Mouse (Mus musculus) stomach, embryonic 14.5 days (tissue): Measurements from ENCODE around the gene Ahnak. TPM values are rescaled to one million over a fixed set of nuclear protein-coding genes. Genes with fewer than 3 reads are reported as not detected.
A peak's percentile ranks its signal among the peaks of the same experiment; 100 is the strongest.

Experiments used
- ATAC-seq: fragments of 200-750 bp; cut with Nextera tagmentation; 2 replicates; pipeline ENCODE4 v1.8.0; 2017; ENCODE audit warnings: low read depth, moderate TSS enrichment; ENCODE audit not compliant: insufficient number of reproducible peaks, insufficient read depth, low FRiP score
- H3K27ac ChIP-seq: fragments of 300-500 bp; sonication (generic); 2 replicates; pipeline ENCODE4 v1.5.1; 2014; ENCODE audit warnings: mild to moderate bottlenecking, low read length, moderate library complexity, mixed read lengths
- H3K27me3 ChIP-seq: fragments of 300-500 bp; sonication (generic); 2 replicates; pipeline ENCODE4 v1.6.1; 2014; ENCODE audit warnings: low read length, control low read depth, mixed read lengths; ENCODE audit not compliant: control insufficient read depth, insufficient read depth
- H3K36me3 ChIP-seq: fragments of 300-500 bp; sonication (generic); 2 replicates; pipeline ENCODE4 v1.6.1; 2014; ENCODE audit warnings: mild to moderate bottlenecking, control low read depth, low read length, moderate library complexity, mixed read lengths; ENCODE audit not compliant: control insufficient read depth, insufficient read depth
- H3K4me1 ChIP-seq: fragments of 300-500 bp; sonication (generic); 2 replicates; pipeline ENCODE4 v1.6.1; 2014; ENCODE audit warnings: low read length, control low read depth, mixed read lengths; ENCODE audit not compliant: control insufficient read depth, insufficient read depth
- H3K4me2 ChIP-seq: fragments of 300-500 bp; sonication (generic); replicated peaks from 2 replicates; pipeline ENCODE4 v1.6.1; 2014; ENCODE audit warnings: low read depth, low read length, control low read depth
- H3K4me3 ChIP-seq: fragments of 300-500 bp; sonication (generic); 2 replicates; pipeline ENCODE4 v1.5.1; 2014; ENCODE audit warnings: low read depth, low read length, control low read depth
- H3K9ac ChIP-seq: fragments of 300-500 bp; sonication (generic); replicated peaks from 2 replicates; pipeline ENCODE4 v1.6.1; 2014; ENCODE audit warnings: low read depth, mild to moderate bottlenecking, control low read depth, low read length, moderate library complexity, mixed read lengths
- H3K9me3 ChIP-seq: fragments of 300-500 bp; sonication (generic); 2 replicates; pipeline ENCODE4 v1.6.1; 2016; ENCODE audit warnings: low read depth, low read length, control low read depth; ENCODE audit not compliant: control insufficient read depth
- WGBS: fragments of 180-500 bp; shearing (Covaris S2); extraction: QIAGEN DNeasy Blood & Tissue Kit; methylation state at CpG from one replicate; pipeline ENCODE4 v1.1.7; 2014; 5-methylcytosine and 5-hydroxymethylcytosine counted together
- polyA plus RNA-seq: library from polyadenylated mRNA; unstranded; fragments of >200 nt; fragmentation: Nextera tagmentation; extraction: Ambion mirVana; gene quantifications from 2 replicates; pipeline ENCODE4 v1.2.1, GENCODE M21; 2014

The Ahnak gene
- 33.4 and 40.6 TPM in 2 replicates for polyA plus RNA-seq

DNA sequence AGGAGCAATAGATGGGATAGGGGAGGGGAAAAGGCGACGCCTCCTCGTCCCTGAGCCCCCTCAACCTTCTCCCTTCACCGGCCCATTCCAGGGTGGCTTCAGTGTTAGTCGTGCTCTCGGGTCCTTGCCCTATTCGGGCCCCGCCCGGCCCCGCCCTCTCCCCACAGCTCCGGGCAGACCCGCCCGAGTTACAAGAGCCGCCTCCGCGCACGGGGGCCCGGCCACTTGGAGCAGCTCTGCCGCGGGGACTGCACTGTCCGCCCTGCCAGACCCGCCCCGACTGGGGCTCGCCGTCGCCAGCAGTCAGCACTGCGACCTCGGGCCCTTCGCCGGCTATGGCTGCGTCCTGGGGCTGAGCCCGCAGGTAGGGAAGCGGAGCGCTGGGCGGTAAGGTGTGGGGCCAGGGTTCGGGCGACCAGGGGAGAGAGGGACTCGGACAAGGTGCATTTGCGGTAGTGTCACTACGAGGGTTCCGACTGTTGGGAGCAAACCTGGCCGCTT, at the start of gene Ahnak:
Ahnak (plus strand) TSS at position 219 of the 501 bp plus-strand sequence.
- under 1% methylated on average over 39 of the region's 42 CpGs for WGBS
- Histone ChIP-seq H3K27me3 (no peaks in the 10 kb centered on the region), H3K27ac (peak within 1 kb of the TSS; percentile 97), H3K36me3 (no peaks in the 10 kb centered on the region), H3K4me1 (peaks cover 58% of the 10 kb centered on the region), H3K9ac (peak within 1 kb of the TSS; percentile 81), H3K9me3 (no peaks in the 10 kb centered on the region), H3K4me2 (peak within 1 kb of the TSS; percentile 68), H3K4me3 (peak within 1 kb of the TSS; percentile 85)
- ATAC-seq, result peak; percentile 57

DNA sequence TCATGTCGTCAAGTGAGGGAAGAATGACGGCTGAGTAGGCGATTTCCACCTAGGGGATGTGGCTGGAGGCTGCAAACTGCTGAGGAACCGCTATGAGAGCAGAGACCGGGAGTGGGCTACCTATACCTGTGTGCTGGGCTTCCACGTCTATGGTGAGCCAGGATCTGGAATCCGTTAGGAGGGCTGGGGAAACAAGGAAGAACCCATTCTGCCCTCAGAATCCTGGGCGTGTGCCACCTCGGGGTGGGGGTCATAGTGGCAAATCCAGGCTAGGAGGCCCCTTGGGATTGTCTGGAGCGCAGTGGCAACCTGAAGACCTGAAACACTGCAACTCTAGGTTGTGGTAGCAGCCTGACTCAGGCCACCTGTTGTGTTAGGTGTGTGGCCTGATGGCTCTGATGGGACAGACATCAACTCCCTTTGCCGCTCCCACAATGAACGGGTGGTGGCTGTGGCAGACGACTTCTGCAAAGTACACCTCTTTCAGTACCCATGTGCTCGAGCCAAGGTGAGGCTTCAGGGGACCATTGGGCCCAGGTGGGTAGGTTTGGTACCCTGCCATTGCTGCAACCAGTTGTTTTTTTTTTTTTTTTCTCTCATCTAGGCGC, 48.5 kb upstream of the Ahnak start:
- peaks cover 39% of the 10 kb centered on the region for H3K36me3 ChIP-seq
- H3K4me1 ChIP-seq, result peaks cover 24% of the 10 kb centered on the region
- no peaks in the 10 kb centered on the region for H3K27me3 ChIP-seq
- ATAC-seq, result no peak
- H3K9ac ChIP-seq, result peak overlapping the region; percentile 98; the same call in 1 of the 2 replicates
- H3K4me3 ChIP-seq, result 0 out of 2 replicates have a peak overlapping the region, but pooled peaks have one; percentile 98
- no peaks in the 10 kb centered on the region for H3K9me3 ChIP-seq
- 80% methylated on average over 15 of the region's 15 CpGs for WGBS
- H3K27ac ChIP-seq, result peak overlapping the region; percentile 17; the same call in 1 of the 2 replicates
- H3K4me2 ChIP-seq, result peak overlapping the region; percentile 64

DNA sequence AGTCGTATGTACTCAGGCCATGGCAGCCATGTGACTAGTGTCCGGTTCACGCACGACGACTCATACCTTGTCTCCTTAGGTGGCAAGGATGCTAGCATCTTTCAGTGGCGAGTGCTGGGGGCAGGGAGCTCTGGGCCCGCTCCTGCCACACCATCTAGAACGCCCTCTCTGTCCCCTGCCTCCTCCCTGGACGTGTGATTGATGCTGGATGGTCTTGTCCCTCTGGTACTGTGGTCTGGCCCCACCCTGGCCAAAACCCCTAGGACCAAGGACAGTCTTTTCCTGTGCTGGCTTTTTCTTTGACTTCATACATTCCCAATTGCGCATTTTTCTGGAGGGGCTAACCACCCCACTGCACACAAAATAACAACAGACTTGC, 48.0 kb upstream of the Ahnak start:
- no peaks in the 10 kb centered on the region for H3K27me3 ChIP-seq
- peak overlapping the region; percentile 98 for H3K9ac ChIP-seq
- H3K4me1 ChIP-seq, result peaks cover 24% of the 10 kb centered on the region
- 32% methylated on average over 10 of the region's 10 CpGs for WGBS
- peak overlapping the region; percentile 17; the same call in 1 of the 2 replicates for H3K27ac ChIP-seq
- peak overlapping the region; percentile 64 for H3K4me2 ChIP-seq
- ATAC-seq, result peak; percentile 10; the same call in 1 of the 2 replicates
- peaks cover 40% of the 10 kb centered on the region for H3K36me3 ChIP-seq
- H3K9me3 ChIP-seq, result no peaks in the 10 kb centered on the region
- peak overlapping the region; percentile 98 for H3K4me3 ChIP-seq

DNA sequence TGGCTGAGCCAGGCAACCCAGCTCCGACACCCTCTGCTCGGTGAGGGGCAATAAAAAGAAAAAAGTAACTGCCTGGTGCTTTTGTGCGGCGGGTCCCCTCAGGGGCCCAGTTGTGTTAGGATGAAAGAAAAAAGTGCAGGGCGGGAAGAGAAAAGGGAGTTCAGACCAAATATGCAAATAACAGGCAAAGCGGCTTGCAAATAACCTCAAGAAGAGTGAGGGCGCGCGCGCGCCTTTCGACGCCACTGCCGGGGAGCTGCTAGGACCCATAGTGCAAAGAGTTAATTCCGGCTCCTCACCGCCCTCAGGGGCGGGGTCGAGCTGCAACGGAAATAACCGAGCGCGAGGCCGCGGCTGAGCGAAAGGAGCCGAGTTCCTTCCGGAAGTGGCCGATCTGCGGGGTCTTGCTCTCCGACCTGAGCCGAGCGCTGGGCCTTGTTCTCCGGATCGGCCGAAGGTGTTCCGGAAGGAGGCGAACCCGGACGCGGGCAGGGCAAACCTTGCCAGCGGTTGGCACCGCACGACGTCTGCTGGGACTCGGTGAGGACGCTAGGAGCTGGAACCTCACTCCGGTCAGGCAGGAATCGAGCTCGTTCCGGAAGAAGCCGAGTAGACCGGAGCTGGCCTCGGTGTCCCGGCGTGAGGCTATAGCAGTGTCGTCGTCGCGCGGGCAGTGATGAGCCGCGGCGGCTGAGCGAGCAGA, 47.4 kb upstream of the Ahnak start, which contains the start of gene Mta2:
Mta2 (plus strand) TSS at position 361 of the 703 bp plus-strand sequence.
- Histone ChIP-seq H3K4me1 (peaks cover 24% of the 10 kb centered on the region), H3K27ac (peak within 1 kb of the TSS; percentile 99), H3K4me3 (peak within 1 kb of the TSS; percentile 98), H3K4me2 (peak within 1 kb of the TSS; percentile 64), H3K9ac (peak within 1 kb of the TSS; percentile 98), H3K9me3 (no peaks in the 10 kb centered on the region), H3K27me3 (no peaks in the 10 kb centered on the region), H3K36me3 (peaks cover 45% of the 10 kb centered on the region)
- ATAC-seq, result peak; percentile 92
- under 1% methylated on average over 62 of the region's 64 CpGs for WGBS

DNA sequence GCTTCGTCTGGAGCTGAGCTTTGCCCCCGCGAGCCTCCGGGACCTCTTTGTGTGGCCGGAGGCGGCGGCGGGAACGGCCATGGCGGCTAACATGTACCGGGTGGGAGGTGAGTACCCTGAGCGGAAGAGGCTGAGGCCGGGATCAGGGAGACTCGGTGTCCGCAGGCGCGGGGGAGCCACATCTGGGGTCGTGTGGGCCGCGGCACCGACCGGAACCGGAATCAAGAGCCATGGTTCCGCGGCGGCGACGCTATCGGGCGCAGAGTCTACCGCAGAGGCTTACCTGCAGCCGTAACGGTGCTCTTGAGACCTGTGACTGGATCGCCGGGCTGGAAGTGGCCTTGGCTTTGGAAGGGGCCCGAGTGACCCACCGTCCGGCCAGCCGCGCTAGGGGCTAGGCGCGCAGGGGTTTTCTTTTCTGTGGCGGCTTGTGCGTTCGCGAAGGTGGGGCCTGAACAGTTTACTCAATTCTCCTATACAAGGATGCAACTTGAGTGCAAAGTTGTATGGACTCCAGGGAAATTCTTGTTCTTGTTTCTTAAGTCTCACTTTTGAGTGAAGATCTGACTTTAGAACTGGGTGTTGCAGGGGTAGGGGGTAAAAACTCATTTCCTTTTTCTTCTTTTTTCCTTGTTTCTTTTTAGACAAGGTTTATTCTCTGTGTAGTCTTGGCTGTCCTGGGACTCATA, 46.7 kb upstream of the Ahnak start:
- H3K4me1 ChIP-seq, result peaks cover 24% of the 10 kb centered on the region
- peak overlapping the region; percentile 64 for H3K4me2 ChIP-seq
- peak overlapping the region; percentile 99 for H3K27ac ChIP-seq
- ATAC-seq, result peak; percentile 47
- H3K9ac ChIP-seq, result peak overlapping the region; percentile 98
- WGBS, result under 1% methylated on average over 46 of the region's 46 CpGs
- peaks cover 44% of the 10 kb centered on the region for H3K36me3 ChIP-seq
- H3K4me3 ChIP-seq, result peak overlapping the region; percentile 98
- no peaks in the 10 kb centered on the region for H3K9me3 ChIP-seq
- no peaks in the 10 kb centered on the region for H3K27me3 ChIP-seq

DNA sequence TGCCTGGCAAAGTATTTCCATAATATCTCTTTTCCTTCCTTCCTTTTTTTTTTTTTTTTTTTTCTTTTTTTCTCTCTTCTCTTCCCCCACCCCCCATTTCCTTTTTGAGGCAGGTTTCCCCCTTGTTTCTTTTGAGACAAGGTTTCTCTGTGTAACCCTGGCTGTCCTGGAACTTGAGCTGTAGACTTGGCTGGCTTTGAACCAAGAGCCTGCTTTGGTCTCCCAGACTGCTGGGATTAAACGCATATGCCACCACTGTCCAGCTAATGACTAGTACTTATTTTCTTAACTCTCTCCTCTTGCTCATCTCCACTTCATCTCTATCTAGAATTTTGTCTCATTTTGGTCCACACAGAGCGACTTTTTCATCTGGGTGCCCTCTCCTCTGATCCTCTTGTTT, 46.0 kb upstream of the Ahnak start:
- H3K4me1 ChIP-seq, result peaks cover 24% of the 10 kb centered on the region
- peaks cover 46% of the 10 kb centered on the region for H3K36me3 ChIP-seq
- H3K9ac ChIP-seq, result peak overlapping the region; percentile 98
- H3K4me2 ChIP-seq, result peak overlapping the region; percentile 64
- peak overlapping the region; percentile 99 for H3K27ac ChIP-seq
- H3K4me3 ChIP-seq, result peak overlapping the region; percentile 98
- no peaks in the 10 kb centered on the region for H3K27me3 ChIP-seq
- 66% methylated on average over 2 of the region's 2 CpGs for WGBS
- ATAC-seq, result no peak
- H3K9me3 ChIP-seq, result no peaks in the 10 kb centered on the region

DNA sequence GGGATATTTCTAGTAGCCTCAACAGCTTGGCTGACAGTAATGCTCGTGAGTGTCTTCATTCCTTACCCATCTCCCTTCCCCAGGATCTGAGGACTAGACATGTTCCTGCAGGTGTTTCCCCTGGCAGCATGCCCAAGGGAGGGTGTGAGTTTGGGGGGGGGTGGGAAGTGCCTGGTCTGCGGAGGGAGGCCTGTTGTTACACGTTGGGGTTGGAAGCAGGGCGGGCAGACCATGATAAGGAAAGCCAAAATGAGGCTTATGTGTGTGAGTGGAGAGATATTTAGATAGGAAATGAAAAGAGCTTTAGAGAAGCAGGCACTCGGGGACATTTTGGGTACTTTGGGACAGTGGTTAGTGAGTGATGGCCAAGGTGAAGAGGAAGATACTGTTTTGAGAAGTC, 45.0 kb upstream of the Ahnak start:
- Histone ChIP-seq H3K4me3 (peak overlapping the region; percentile 17; the same call in 1 of the 2 replicates), H3K4me2 (peak overlapping the region; percentile 64), H3K9ac (no peak overlapping the region), H3K27ac (peak overlapping the region; percentile 29; the same call in 1 of the 2 replicates), H3K9me3 (no peaks in the 10 kb centered on the region), H3K4me1 (peaks cover 24% of the 10 kb centered on the region), H3K27me3 (no peaks in the 10 kb centered on the region), H3K36me3 (peaks cover 50% of the 10 kb centered on the region)
- ATAC-seq, result no peak
- 37% methylated on average over 5 of the region's 5 CpGs for WGBS

DNA sequence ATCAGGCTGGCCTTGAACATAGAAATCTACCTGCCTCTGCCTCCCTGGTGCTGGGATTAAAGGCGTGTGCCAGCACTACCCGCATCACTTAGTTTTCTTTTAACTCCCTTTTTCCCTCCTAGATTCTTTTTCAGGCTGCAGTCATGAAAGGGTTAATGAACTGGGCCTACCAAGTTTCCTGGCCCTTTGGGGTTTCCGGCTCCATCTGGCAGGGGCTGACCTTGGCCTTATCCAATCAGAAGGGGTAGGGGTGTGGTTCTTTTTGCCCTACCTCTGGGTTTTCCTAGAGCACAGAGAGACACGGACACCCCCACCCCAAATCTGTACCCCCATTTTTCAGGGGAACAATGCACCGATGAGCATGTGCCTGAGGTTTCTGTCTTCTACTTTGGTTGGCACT, 44.3 kb upstream of the Ahnak start:
- Histone ChIP-seq H3K9ac (0 out of 2 replicates have a peak overlapping the region, but pooled peaks have one; percentile 10), H3K4me1 (peaks cover 24% of the 10 kb centered on the region), H3K4me2 (peak overlapping the region; percentile 64), H3K27ac (no peak overlapping the region), H3K27me3 (no peaks in the 10 kb centered on the region), H3K9me3 (no peaks in the 10 kb centered on the region), H3K36me3 (peaks cover 50% of the 10 kb centered on the region), H3K4me3 (peak overlapping the region; percentile 15; the same call in 1 of the 2 replicates)
- no peak for ATAC-seq
- WGBS, result 23% methylated on average over 5 of the region's 5 CpGs
